Mouse (Mus musculus): Measurements from ENCODE around the gene Sirt6.
A peak's percentile ranks its signal among the peaks of the same experiment; 100 is the strongest.
"Not testable (repeated sequence)": the region's sequence is repeated elsewhere in the genome, so short reads cannot be mapped to it uniquely, and the experiment has no call there.

Gene Sirt6

DNA sequence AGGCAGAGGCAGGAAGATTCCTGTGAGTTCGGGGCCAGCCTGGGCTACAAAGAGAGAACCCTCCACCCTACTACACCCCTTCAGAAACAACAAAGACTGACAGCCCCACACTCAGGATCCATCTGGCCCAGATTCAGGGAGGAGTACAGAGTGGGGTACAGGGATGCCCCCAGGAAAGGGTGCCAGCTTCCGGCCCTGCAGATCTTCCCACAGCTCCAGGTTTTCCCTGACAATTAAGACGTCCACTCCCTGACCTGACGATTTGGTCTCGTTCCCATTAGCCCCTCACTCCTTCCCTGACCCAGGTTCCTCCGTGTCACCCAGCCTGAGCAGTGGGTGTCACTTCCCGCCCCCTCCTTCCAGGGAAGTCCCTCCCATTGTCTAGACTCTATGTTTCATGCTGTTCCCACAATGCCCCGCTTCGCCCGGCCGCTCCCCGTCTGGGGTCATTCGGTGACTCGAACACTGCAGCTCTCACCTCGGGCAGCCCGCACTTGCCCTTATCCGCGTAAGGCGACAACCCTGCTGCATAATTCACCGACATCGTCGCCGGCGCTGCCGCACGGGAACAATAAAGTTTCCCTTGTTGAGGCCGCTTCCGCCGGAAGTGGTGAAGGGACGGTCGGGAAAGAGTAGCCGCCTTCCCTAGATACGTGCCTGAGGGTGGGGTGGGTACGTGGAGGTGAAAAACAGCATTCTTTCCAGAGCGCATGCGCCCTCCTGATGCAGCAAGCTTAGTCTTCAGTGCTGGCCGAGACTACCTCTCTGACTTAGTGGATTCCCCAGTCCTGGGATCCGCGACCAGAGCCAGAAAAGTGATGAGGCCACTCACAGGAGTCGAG is at the start of gene Sirt6:
Gene Sirt6 (minus strand): TSS at position 804 of the 842 bp plus-strand sequence.
- DNase-seq (ENCODE audit: low read depth, low spot score), result peak; percentile 97

DNA sequence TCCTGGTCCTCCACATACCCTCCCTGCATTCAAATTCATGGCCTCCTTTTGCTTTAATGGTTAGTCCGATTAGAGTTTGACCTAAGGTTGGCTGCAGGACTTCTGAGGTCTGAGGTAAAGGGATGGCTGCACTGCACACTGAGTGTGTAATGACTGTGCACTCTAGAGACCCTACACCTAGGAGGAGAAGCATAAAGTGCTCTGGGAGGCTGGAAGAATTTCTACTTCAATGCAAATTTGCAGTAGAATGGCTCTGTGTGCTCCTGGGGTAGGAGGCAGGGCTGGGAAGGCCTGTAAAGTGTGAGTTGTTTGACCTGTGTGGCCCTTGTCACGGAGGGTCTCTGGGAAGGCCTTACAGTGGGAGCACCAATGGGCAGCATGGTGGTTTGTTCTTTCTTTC is 28.6 kb upstream of the Sirt6 start:
- DNase-seq (ENCODE audit: low read depth, low spot score), result no peak

DNA sequence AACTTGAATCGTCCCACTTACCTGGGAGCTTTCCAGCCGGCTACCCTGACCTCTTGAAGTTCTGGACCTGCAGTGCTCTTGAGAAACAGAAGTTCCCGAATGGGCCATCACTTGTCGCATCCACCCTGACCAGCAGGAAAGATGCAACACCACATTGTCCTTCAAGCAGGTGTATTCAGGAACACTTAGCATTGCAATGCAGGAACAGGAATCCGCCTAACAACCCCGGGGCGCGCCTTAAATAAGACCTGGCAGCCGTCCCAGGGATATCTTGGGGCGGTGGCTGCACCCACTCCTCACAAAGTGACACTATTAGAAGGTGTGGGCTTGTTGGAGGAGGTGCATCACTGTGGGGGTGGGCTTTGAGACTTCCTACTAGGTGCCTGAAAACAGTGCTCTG is 27.6 kb upstream of the Sirt6 start:
- DNase-seq (ENCODE audit: low read depth, low spot score), result no peak

DNA sequence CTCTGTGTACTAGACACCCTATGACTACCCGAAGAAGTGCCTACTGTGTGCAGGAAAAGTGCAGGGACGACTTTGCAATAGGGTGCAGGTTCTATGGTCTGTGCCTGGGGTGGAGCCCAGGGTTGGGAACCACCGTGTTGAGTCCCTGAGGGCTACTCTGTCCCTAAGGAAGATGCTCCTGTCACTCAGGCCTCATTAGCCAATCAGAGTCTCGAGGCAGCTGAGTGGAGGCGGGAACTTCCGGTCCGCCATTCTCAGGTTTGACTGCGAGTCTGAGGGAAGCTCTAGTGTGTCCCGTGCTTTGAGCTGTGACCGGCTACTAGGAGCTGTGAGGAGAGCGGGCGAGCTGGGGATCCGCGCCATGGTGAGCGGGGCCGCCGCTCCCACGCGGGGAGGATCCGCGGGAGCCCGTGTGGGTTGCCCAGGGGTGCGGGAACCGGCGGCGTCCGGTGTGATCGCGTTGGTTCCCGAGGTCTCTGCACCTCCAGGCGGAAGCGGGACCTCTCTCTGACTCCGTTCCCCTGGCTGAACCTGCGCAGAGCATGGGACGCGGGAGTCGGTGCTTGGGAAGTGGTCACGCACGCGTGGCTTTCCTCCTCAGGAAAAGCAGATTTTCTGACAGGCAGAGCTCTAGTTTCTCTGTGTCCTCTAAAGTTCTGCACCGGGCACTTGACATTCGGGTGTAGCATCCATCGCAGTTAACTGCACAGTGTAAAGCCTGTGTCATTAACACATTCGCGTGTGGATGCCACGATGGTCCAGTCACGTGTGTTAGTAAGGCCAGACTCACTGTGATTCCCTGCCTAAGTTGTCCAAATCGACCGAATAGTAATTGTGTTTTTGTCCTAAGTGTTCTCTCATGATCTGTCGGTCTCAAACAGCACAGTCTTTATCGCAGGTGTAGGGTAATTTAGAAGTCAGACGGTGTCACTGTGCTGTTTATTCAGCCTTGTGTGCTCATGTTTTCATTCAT is 21.5 kb upstream of the Sirt6 start, which contains the start of gene Gm10778:
Gene Gm10778 (plus strand): TSS at position 257 of the 973 bp plus-strand sequence.
- peak; percentile 93 for DNase-seq (ENCODE audit: low read depth, low spot score)

- DNase-seq (ENCODE audit: low read depth, low spot score), result no peak
Measured at GRCm38 (mm10) chr10:81646015-81646555, 18.5 kb upstream of the Sirt6 start.

- no peak for DNase-seq (ENCODE audit: low read depth, low spot score)
Measured at GRCm38 (mm10) chr10:81645391-81645790, 17.8 kb upstream of the Sirt6 start.

- no peak for DNase-seq (ENCODE audit: low read depth, low spot score)
Measured at GRCm38 (mm10) chr10:81644716-81645115, 17.1 kb upstream of the Sirt6 start.

- no peak for DNase-seq (ENCODE audit: low read depth, low spot score)
Measured at GRCm38 (mm10) chr10:81644162-81644561, 16.6 kb upstream of the Sirt6 start.

- DNase-seq (ENCODE audit: low read depth, low spot score), result peak; percentile 98
Measured at GRCm38 (mm10) chr10:81643449-81644055, 16.0 kb upstream of the Sirt6 start.

DNA sequence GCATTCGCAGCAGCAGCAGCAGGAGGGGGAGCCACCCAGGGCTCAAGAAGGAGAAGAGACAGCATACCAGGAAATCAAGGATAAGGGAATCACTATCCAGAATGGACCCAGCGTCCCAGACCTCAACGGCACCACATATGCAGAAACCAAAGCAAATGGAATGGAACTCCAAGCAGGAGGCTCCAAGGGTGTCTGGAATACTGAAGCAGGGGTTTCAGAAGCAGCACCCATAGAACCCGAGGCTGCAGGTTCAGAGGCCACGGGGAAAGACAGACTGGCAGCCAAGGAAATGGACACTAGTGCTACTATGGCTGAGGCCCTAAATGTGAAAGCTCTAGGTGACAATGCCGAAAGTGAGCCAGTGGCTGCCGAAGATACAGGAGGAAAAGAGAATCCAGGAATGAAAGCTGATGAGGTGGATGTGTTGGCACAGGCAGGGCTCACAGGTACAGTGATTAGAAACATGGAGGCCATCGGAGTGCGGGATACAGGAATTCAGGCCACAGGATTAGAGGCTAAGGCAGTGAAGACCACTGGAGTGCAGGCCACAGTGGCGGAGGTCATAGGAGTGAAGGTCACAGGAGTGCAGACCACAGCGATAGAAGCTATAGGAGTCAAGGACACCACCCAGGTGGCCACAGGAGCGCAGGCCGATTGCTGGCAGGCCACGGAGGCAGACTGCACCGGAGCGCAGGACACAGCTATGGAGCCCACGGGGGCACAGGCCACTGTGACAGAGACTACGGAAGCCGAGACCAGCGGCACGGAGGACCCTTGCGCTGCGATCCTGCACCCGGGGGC is 15.3 kb upstream of the Sirt6 start:
- DNase-seq (ENCODE audit: low read depth, low spot score), result no peak

DNA sequence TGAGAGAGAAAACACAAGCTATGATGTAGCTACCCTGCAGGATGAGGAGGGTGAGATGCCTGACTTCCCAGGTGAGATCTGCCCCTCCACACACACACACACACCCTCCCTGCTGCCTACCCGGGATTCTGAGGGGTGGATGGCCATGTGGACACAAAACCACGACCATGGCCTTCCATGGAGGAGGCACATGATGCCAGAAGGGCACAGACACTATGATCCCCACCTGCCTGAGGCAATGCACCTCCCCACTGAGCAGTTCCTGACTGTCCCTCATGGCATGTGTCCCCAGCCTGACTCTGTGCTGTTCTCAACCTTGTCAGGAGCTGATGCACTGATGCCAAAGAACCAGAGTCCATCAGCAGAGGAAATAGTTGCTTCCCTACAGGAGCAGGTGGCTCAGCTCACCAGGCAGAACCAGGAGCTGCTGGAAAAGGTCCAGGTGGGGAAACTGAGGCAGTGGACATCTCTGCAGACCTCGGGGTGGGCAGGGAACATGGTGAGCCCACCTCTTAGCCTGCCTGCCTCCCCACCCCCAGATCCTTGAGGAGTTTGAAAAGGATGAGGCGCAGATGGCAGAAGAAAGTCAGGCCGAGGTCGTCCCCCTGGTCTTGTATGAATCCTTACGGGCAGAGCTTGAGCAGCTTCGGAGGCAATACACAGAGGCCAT is 14.5 kb upstream of the Sirt6 start:
- no peak for DNase-seq (ENCODE audit: low read depth, low spot score)

DNA sequence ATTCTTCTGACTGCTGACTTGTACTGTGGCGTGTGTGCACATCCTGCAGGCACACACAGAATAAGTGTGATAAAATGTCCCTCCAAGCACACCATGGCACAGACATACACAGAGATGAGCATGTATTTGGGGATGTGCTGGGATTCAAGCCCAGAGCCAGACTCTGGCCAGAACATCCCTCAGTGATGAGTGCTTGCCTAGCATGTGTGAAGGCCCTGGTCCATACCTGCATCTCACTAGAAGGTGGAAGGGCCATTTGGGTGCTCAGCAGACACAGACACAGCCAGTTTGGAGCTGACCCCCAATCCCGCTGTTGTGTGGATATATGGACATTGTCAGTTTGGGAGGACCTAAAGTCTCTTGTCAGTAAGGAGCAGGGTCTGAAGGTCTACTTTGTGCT is 14.0 kb upstream of the Sirt6 start:
- DNase-seq (ENCODE audit: low read depth, low spot score), result no peak

DNA sequence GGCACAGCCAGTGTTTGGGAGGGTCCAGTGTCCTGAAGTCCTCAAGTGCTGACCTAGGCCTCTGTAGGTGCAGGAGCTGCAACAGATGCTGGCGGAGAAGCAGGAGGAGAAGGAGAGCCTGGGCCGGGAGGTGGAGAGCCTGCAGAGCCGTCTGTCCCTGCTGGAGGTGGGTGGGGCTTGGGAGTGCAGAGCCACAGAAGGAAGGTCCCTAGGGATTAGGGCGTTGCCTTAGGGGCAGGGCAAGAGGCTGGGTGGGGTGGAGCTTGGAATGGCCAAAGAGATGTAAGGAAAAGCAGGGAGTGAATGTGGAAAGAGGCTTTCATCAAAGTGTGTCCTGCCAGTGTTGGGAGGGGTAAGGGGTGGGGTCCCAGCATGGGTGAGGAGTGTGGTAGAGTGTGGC is 13.2 kb upstream of the Sirt6 start:
- DNase-seq (ENCODE audit: low read depth, low spot score), result not testable (repeated sequence)

GRCm38 (mm10) chr10:81638101-81638500 is 10.5 kb upstream of the Sirt6 start:
- DNase-seq (ENCODE audit: low read depth, low spot score), result no peak

DNA sequence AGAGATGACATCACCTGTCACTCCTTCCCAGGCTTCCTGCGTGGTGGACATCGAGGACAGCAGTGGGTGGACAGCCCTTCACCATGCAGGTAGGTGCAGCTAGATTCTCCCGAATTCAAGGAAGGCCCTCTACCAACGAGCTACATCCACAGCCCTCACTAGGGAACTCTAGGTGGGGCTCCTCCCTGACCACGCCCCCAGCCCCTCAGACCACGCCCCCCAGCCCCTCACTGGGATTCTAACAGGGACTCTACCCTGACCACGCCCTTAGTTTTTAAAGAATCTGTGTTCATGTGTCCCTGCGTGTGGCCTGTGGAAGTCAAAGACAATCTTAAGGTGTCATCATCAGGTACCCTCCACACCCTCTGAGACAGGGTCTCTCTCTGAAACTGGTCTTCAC is 8.7 kb upstream of the Sirt6 start:
- DNase-seq (ENCODE audit: low read depth, low spot score), result no peak

GRCm38 (mm10) chr10:81633253-81634099 is 5.9 kb upstream of the Sirt6 start:
- DNase-seq (ENCODE audit: low read depth, low spot score), result peak; percentile 87

- DNase-seq (ENCODE audit: low read depth, low spot score), result no peak
Measured at GRCm38 (mm10) chr10:81628390-81628789, 793 bp upstream of the Sirt6 start, which contains the start of gene Ankrd24. TSS of gene Ankrd24 (plus strand) at chr10:81628540.

GRCm38 (mm10) chr10:81627836-81628220 is 231 bp upstream of the Sirt6 start:
- DNase-seq (ENCODE audit: low read depth, low spot score), result no peak
